Mouse (Mus musculus): ENCODE data around the gene Capg.

- no peak for TF ChIP-seq CTCF (IDR thresholded peaks at IDR 0.05; ENCODE audit: insufficient read depth, low read depth, low read length)
- TF ChIP-seq POLR2A (IDR thresholded peaks at IDR 0.05; ENCODE audit: insufficient read depth, low read depth, low read length): no peak
Observed at GRCm38 (mm10) chr6:72553079-72553412, 8.9 kb downstream of the Capg start.

Measured in olfactory bulb, adult 2 months (tissue).